Mouse (Mus musculus) MEL (cell line): Measurements from ENCODE around the gene Gtf2h1. TPM values are rescaled to one million over a fixed set of nuclear protein-coding genes. Genes with fewer than 3 reads are reported as not detected.

Source experiments
- DNase-seq: peaks from one replicate; pipeline ENCODE4 v3.0.0; 2011; ENCODE audit warnings: low read depth, low spot score
- H3K27ac ChIP-seq: 2 replicates; pipeline ENCODE4 v1.5.1; 2012; ENCODE audit warnings: low read depth, mild to moderate bottlenecking, control low read depth, low read length, moderate library complexity; ENCODE audit not compliant: control insufficient read depth
- H3K27me3 ChIP-seq, 2 experiments: fragments of 150-350 bp in 1 of 2; sonication (generic) in 1 of 2; 2 replicates each; pipeline ENCODE4 v1.6.1; 2012; ENCODE audit warnings: low read length in 2 of 2, mild to moderate bottlenecking in 2 of 2, improper control_type of control experiment in 1 of 2, moderate library complexity in 1 of 2; ENCODE audit not compliant: insufficient read depth in 2 of 2, control insufficient read depth in 1 of 2
- H3K36me3 ChIP-seq, 2 experiments: 2 replicates each; pipeline ENCODE4 v1.6.1; 2012 to 2014; ENCODE audit warnings: low read length in 2 of 2, improper control_type of control experiment in 1 of 2, inconsistent platforms in 1 of 2, mild to moderate bottlenecking in 1 of 2; ENCODE audit not compliant: insufficient read depth in 2 of 2, control insufficient read depth in 1 of 2
- H3K4me1 ChIP-seq, 2 experiments: fragments of 150-350 bp in 1 of 2; sonication (generic) in 1 of 2; 2 replicates each; pipeline ENCODE4 v1.6.1; 2012; ENCODE audit warnings: low read length in 2 of 2, improper control_type of control experiment in 1 of 2, mild to moderate bottlenecking in 1 of 2; ENCODE audit not compliant: insufficient read depth in 2 of 2, control insufficient read depth in 1 of 2
- H3K4me3 ChIP-seq, 2 experiments: fragments of 150-350 bp in 1 of 2; sonication (generic) in 1 of 2; 2 replicates each; pipeline ENCODE4 v1.5.1; 2012; ENCODE audit warnings: low read depth in 2 of 2, low read length in 2 of 2, mild to moderate bottlenecking in 2 of 2, moderate library complexity in 2 of 2, control low read depth in 1 of 2, improper control_type of control experiment in 1 of 2; ENCODE audit not compliant: control insufficient read depth in 1 of 2, insufficient read depth in 1 of 2
- H3K79me2 ChIP-seq: 2 replicates; pipeline ENCODE4 v1.6.1; 2012; ENCODE audit warnings: mild to moderate bottlenecking, low read length, moderate library complexity; ENCODE audit not compliant: control insufficient read depth, poor library complexity, insufficient read depth
- H3K9ac ChIP-seq: 2 replicates; pipeline ENCODE4 v1.6.1; 2012; ENCODE audit warnings: low read depth, mild to moderate bottlenecking, control low read depth, low read length, moderate library complexity; ENCODE audit not compliant: control insufficient read depth, poor library complexity, severe bottlenecking
- H3K9me3 ChIP-seq: fragments of 150-350 bp; sonication (generic); replicated peaks from 2 replicates; pipeline ENCODE4 v1.6.1; 2012; ENCODE audit warnings: mild to moderate bottlenecking, low read length, improper control_type of control experiment, moderate library complexity; ENCODE audit not compliant: insufficient read depth
- CHD2 ChIP-seq: IDR thresholded peaks from 2 replicates; pipeline ENCODE4 v1.6.1; 2011; ENCODE audit warnings: low read length, improper control_type of control experiment
- E2F4 ChIP-seq: IDR thresholded peaks from 2 replicates; pipeline ENCODE4 v1.6.1; 2011; ENCODE audit warnings: low read depth, low read length, improper control_type of control experiment, borderline replicate concordance
- ELF1 ChIP-seq: IDR thresholded peaks from 2 replicates; pipeline ENCODE4 v1.6.1; 2014; ENCODE audit warnings: low read depth, mild to moderate bottlenecking, inconsistent platforms, low read length, improper control_type of control experiment, moderate library complexity
- ETS1 ChIP-seq: IDR thresholded peaks from 2 replicates; pipeline ENCODE4 v1.6.1; 2012; ENCODE audit warnings: low read depth, mild to moderate bottlenecking, inconsistent platforms, low read length, improper control_type of control experiment, moderate library complexity
- JUND ChIP-seq: IDR thresholded peaks from 2 replicates; pipeline ENCODE4 v1.6.1; 2011; ENCODE audit warnings: low read depth, mild to moderate bottlenecking, improper control_type of control experiment, low read length
- MAFK ChIP-seq: IDR thresholded peaks from 2 replicates; pipeline ENCODE4 v1.6.1; 2011; ENCODE audit warnings: low read depth, mild to moderate bottlenecking, low read length, improper control_type of control experiment, borderline replicate concordance
- MAZ ChIP-seq: IDR thresholded peaks from 2 replicates; pipeline ENCODE4 v1.6.1; 2012; ENCODE audit warnings: low read depth, mild to moderate bottlenecking, inconsistent platforms, low read length, improper control_type of control experiment
- MXI1 ChIP-seq: IDR thresholded peaks from 2 replicates; pipeline ENCODE4 v1.6.1; 2011; ENCODE audit warnings: mild to moderate bottlenecking, low read depth, low read length, improper control_type of control experiment
- MYB ChIP-seq: IDR thresholded peaks from 2 replicates; pipeline ENCODE4 v1.6.1; 2011; ENCODE audit warnings: mild to moderate bottlenecking, low read depth, low read length, improper control_type of control experiment
- MYC ChIP-seq: IDR thresholded peaks from 2 replicates; pipeline ENCODE4 v1.6.1; 2011; ENCODE audit warnings: low read depth, mild to moderate bottlenecking, low read length, improper control_type of control experiment, moderate library complexity
- POLR2AphosphoS2 ChIP-seq: IDR thresholded peaks from 2 replicates; pipeline ENCODE4 v1.6.1; 2011; ENCODE audit warnings: low read length, improper control_type of control experiment
- SIN3A ChIP-seq: IDR thresholded peaks from 2 replicates; pipeline ENCODE4 v1.6.1; 2012; ENCODE audit warnings: low read length, improper control_type of control experiment, inconsistent platforms
- SMC3 ChIP-seq: IDR thresholded peaks from 2 replicates; pipeline ENCODE4 v1.6.1; 2011; ENCODE audit warnings: low read depth, low read length, improper control_type of control experiment
- TCF12 ChIP-seq: IDR thresholded peaks from 2 replicates; pipeline ENCODE4 v1.6.1; 2014; ENCODE audit warnings: low read depth, mild to moderate bottlenecking, inconsistent platforms, low read length, improper control_type of control experiment, moderate library complexity
- ZC3H11A ChIP-seq: IDR thresholded peaks from 2 replicates; pipeline ENCODE4 v1.6.1; 2012; ENCODE audit warnings: low read depth, mild to moderate bottlenecking, inconsistent platforms, low read length, improper control_type of control experiment
- ZMIZ1 ChIP-seq: IDR thresholded peaks from 2 replicates; pipeline ENCODE4 v1.6.1; 2012; ENCODE audit warnings: low read depth, mild to moderate bottlenecking, inconsistent platforms, low read length, improper control_type of control experiment, moderate library complexity
- ZNF384 ChIP-seq: IDR thresholded peaks from 2 replicates; pipeline ENCODE4 v1.6.1; 2012; ENCODE audit warnings: low read depth, mild to moderate bottlenecking, inconsistent platforms, low read length, improper control_type of control experiment
- polyA plus RNA-seq, 2 experiments: library from polyadenylated mRNA; stranded (reverse) in 1 of 2; unstranded in 1 of 2; fragments of >175 nt in 1 of 2; fragments of >200 nt in 1 of 2; gene quantifications; 2 replicates each; pipeline versions ENCODE4 v1.2.1 to v1.2.4; 2012; ENCODE audit warnings: low replicate concordance in 2 of 2, low read depth in 1 of 2; ENCODE audit not compliant: insufficient read length in 2 of 2, insufficient read depth in 1 of 2, missing spikeins in 1 of 2
- total RNA-seq: library from RNA; depleted of rRNA; stranded (reverse); fragments of 300-350 nt; gene quantifications from 2 replicates; pipeline ENCODE4 v1.2.3, GENCODE M21; 2012

Gtf2h1 gene
- total and polyA plus RNA-seq, 3 experiments = 105 to 142 TPM; not detected in 1

GRCm38 (mm10) chr7:46827046-46827802 lies 31.3 kb downstream of the Gtf2h1 start:
- Histone ChIP-seq H3K9ac (no peak overlapping the region), H3K36me3 (peaks cover 8 to 10% of the 10 kb centered on the region in 2 experiments), H3K4me3 (no peak overlapping the region), H3K4me1 (peaks cover 8 to 21% of the 10 kb centered on the region in 2 experiments), H3K9me3 (no peaks in the 10 kb centered on the region)
- no peak for DNase-seq
- TF ChIP-seq ZMIZ1 (no peak), E2F4 (no peak), CHD2 (no peak)
- TF ChIP-seq, all 39 proteins: peak for 0
- no peaks in the 10 kb centered on the region for H3K79me2 ChIP-seq
- no peaks in the 10 kb centered on the region for H3K27me3 ChIP-seq
- H3K27ac ChIP-seq = no peak overlapping the region

DNA sequence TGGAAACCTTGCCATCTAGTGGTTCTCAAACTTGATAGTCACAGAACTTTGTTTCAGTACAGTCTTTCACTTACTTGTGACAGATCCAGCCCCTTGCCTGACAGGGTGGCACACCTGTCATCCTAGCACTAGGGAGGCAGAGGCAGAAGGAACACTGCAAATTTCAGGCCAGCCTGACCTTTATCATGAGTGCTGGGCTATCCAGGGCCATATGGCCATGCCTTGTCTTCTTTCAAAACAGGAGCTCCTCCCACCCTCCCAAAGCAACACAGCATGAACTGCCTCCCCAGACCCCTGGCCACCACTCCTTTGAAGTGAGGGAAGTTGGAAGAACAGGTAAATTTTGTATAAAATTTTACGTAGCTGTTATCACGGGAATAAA lies 31.9 kb downstream of the Gtf2h1 start:
- Histone ChIP-seq H3K9ac (no peak overlapping the region), H3K4me1 (peaks cover 13 to 27% of the 10 kb centered on the region in 2 experiments), H3K27me3 (no peaks in the 10 kb centered on the region), H3K9me3 (no peaks in the 10 kb centered on the region), H3K36me3 (peaks cover 4 to 11% of the 10 kb centered on the region in 2 experiments), H3K4me3 (no peak overlapping the region), H3K79me2 (no peaks in the 10 kb centered on the region), H3K27ac (no peak overlapping the region)
- no peak for DNase-seq
- TF ChIP-seq TCF12 = no peak
- TF ChIP-seq ETS1 = no peak
- TF ChIP-seq MYB = no peak
- TF ChIP-seq SIN3A = no peak
- no peak for TF ChIP-seq MXI1

GRCm38 (mm10) chr7:46829911-46830310 lies 34.0 kb downstream of the Gtf2h1 start:
- H3K4me3 ChIP-seq = no peak overlapping the region
- no peak overlapping the region; the same call in 1 of the 2 replicates for H3K27ac ChIP-seq
- no peaks in the 10 kb centered on the region for H3K79me2 ChIP-seq
- peaks cover 0 to 20% of the 10 kb centered on the region in 2 experiments; a peak in 2 of 4 replicates for H3K36me3 ChIP-seq
- H3K27me3 ChIP-seq = no peaks in the 10 kb centered on the region
- no peak overlapping the region for H3K9ac ChIP-seq
- peaks cover 21 to 38% of the 10 kb centered on the region in 2 experiments for H3K4me1 ChIP-seq
- TF ChIP-seq MYC = no peak
- no peak for TF ChIP-seq MAFK
- no peak for TF ChIP-seq CHD2
- no peak for TF ChIP-seq ETS1
- TF ChIP-seq TCF12 = no peak
- no peak for TF ChIP-seq POLR2AphosphoS2
- no peak for TF ChIP-seq MYB
- TF ChIP-seq ZMIZ1 = no peak
- TF ChIP-seq MXI1 = no peak
- TF ChIP-seq ZC3H11A = no peak
- TF ChIP-seq SMC3 = no peak
- no peak for TF ChIP-seq E2F4
- no peak for TF ChIP-seq JUND
- no peak for TF ChIP-seq MAZ
- no peak for TF ChIP-seq ZNF384
- TF ChIP-seq ELF1 = no peak
- H3K9me3 ChIP-seq = no peaks in the 10 kb centered on the region
- DNase-seq = no peak
